Comparison of ENCODE assay signal across 26 mouse cellular contexts in genomic region chr10:87715874-87716600, GRCm38 (mm10).
A peak's percentile ranks its signal among the peaks of the same experiment; 100 is the strongest.
DNase-seq lines count a peak whose midpoint lies in the region; ATAC-seq and TF ChIP-seq lines count a peak whose summit lies in the region.
"Had no signal": no experiment of that assay in that cellular context is flagged by ENCODE, and none has a peak within 500 bp of the region (broad histone marks: within the 10 kb centered on the region; RNA-seq: fewer than 3 reads in every experiment).

No protein-coding gene starts in this region.

- no peaks in the 10 kb centered on the region for H3K27me3 ChIP-seq in lung, embryonic 15.5 days
- no peaks in the 10 kb centered on the region for H3K27me3 ChIP-seq in limb, embryonic 14.5 days (ENCODE audit: control insufficient read depth, insufficient read depth, low read length)
- H3K27me3 ChIP-seq in intestine, postnatal 0 days (replicated peaks; ENCODE audit: control insufficient read depth, insufficient read depth, low read length), result no peaks in the 10 kb centered on the region
- H3K27me3 ChIP-seq: CH12.LX; embryonic facial prominence, embryonic 12.5 days; embryonic facial prominence, embryonic 15.5 days; heart, embryonic 12.5 days; heart, embryonic 15.5 days; hindbrain, embryonic 13.5 days had no signal

- no peak for TF ChIP-seq CTCF in intestine, postnatal 0 days (IDR thresholded peaks at IDR 0.05; ENCODE audit: low read depth)

- H3K4me1 ChIP-seq in lung, embryonic 15.5 days, result 0 out of 2 replicates have a peak, but pooled peaks cover 4% of the 10 kb centered on the region
- no peaks in the 10 kb centered on the region for H3K4me1 ChIP-seq in limb, embryonic 14.5 days (ENCODE audit: control insufficient read depth, insufficient read depth, low read length)
- H3K4me1 ChIP-seq in intestine, postnatal 0 days (replicated peaks; ENCODE audit: control insufficient read depth, insufficient read depth, low read length), result no peaks in the 10 kb centered on the region
- H3K4me1 ChIP-seq: embryonic facial prominence, embryonic 12.5 days; embryonic facial prominence, embryonic 15.5 days; hindbrain, embryonic 10.5 days; hindbrain, embryonic 13.5 days had no signal

- no peak overlapping the region for H3K4me3 ChIP-seq in lung, embryonic 15.5 days
- no peak overlapping the region for H3K4me3 ChIP-seq in limb, embryonic 14.5 days (replicated peaks; ENCODE audit: low read length)
- no peak overlapping the region for H3K4me3 ChIP-seq in intestine, postnatal 0 days (ENCODE audit: low read depth, low read length)
- H3K4me3 ChIP-seq: embryonic facial prominence, embryonic 12.5 days; embryonic facial prominence, embryonic 15.5 days; heart, embryonic 12.5 days; heart, embryonic 15.5 days; hindbrain, embryonic 10.5 days; hindbrain, embryonic 13.5 days had no signal

- peak; percentile 64; the same call in 1 of the 2 replicates for ATAC-seq in lung, embryonic 15.5 days (ENCODE audit: borderline replicate concordance, extremely low read depth, low FRiP score, low TSS enrichment)
- ATAC-seq in limb, embryonic 14.5 days (ENCODE audit: low FRiP score, low read depth), result peak; percentile 62
- ATAC-seq in intestine, postnatal 0 days, result no peak
- ATAC-seq: forebrain, embryonic 14.5 days; forebrain, postnatal 0 days; hindbrain, embryonic 16.5 days had no signal

- H3K9me3 ChIP-seq in lung, embryonic 15.5 days, result no peaks in the 10 kb centered on the region
- no peaks in the 10 kb centered on the region for H3K9me3 ChIP-seq in limb, embryonic 14.5 days (ENCODE audit: control insufficient read depth, low read length)
- no peaks in the 10 kb centered on the region for H3K9me3 ChIP-seq in intestine, postnatal 0 days (ENCODE audit: control insufficient read depth)
- H3K9me3 ChIP-seq: embryonic facial prominence, embryonic 12.5 days; embryonic facial prominence, embryonic 15.5 days; heart, embryonic 12.5 days; heart, embryonic 15.5 days; hindbrain, embryonic 10.5 days; hindbrain, embryonic 13.5 days had no signal

- no peaks in the 10 kb centered on the region for H3K36me3 ChIP-seq in lung, embryonic 15.5 days
- H3K36me3 ChIP-seq in limb, embryonic 14.5 days (ENCODE audit: control insufficient read depth, insufficient read depth, low read length), result no peaks in the 10 kb centered on the region
- no peaks in the 10 kb centered on the region for H3K36me3 ChIP-seq in intestine, postnatal 0 days (ENCODE audit: control insufficient read depth, insufficient read depth)
- H3K36me3 ChIP-seq: embryonic facial prominence, embryonic 12.5 days; embryonic facial prominence, embryonic 15.5 days; heart, embryonic 12.5 days; heart, embryonic 15.5 days; hindbrain, embryonic 10.5 days; hindbrain, embryonic 13.5 days had no signal

- H3K27ac ChIP-seq in lung, embryonic 15.5 days, result no peak overlapping the region
- H3K27ac ChIP-seq in limb, embryonic 14.5 days (replicated peaks; ENCODE audit: low read depth, low read length), result no peak overlapping the region
- no peak overlapping the region for H3K27ac ChIP-seq in intestine, postnatal 0 days (ENCODE audit: low read depth, low read length)
- H3K27ac ChIP-seq: embryonic facial prominence, embryonic 12.5 days; embryonic facial prominence, embryonic 15.5 days; heart, embryonic 15.5 days; hindbrain, embryonic 10.5 days; hindbrain, embryonic 13.5 days had no signal

- peak; percentile 4 for DNase-seq in layer of hippocampus, adult 9-11 months
- no peak for DNase-seq in layer of hippocampus, adult 9-10 months (ENCODE audit: low spot score)
- DNase-seq in lung, postnatal 25 days (ENCODE audit: low spot score), result no peak
- peak; percentile 53 for DNase-seq in limb, embryonic 14.5 days (ENCODE audit: low spot score)
- DNase-seq: adrenal gland, adult 2 months; adrenal gland, postnatal 14 days; B cell, adult 2 months; cerebellum, adult 11 months; cerebellum, adult 2 months; cerebellum, adult 9-11 months; cerebellum, postnatal 25 days; forebrain, postnatal 0 days; heart, adult 18-20 months; heart, postnatal 10 days; heart, postnatal 36 days had no signal

- no peak for TF ChIP-seq POLR2A in limb, embryonic 14.5 days (IDR thresholded peaks at IDR 0.05; ENCODE audit: borderline replicate concordance, extremely low read depth, insufficient read depth, insufficient read length)

- no peak overlapping the region for H3K4me2 ChIP-seq in lung, embryonic 15.5 days
- no peak overlapping the region for H3K4me2 ChIP-seq in limb, embryonic 14.5 days (replicated peaks; ENCODE audit: low read depth, low read length, severe bottlenecking)
- no peak overlapping the region for H3K4me2 ChIP-seq in intestine, postnatal 0 days (replicated peaks; ENCODE audit: low read depth)
- H3K4me2 ChIP-seq: embryonic facial prominence, embryonic 12.5 days; embryonic facial prominence, embryonic 15.5 days; heart, embryonic 12.5 days; heart, embryonic 15.5 days; hindbrain, embryonic 13.5 days had no signal

- no peak overlapping the region for H3K9ac ChIP-seq in lung, embryonic 15.5 days
- H3K9ac ChIP-seq in limb, embryonic 14.5 days (ENCODE audit: low read depth, low read length, severe bottlenecking), result no peak overlapping the region
- no peak overlapping the region for H3K9ac ChIP-seq in intestine, postnatal 0 days (ENCODE audit: low read depth, low read length)
- H3K9ac ChIP-seq: embryonic facial prominence, embryonic 12.5 days; embryonic facial prominence, embryonic 15.5 days; forebrain, postnatal 0 days; heart, embryonic 12.5 days; heart, embryonic 15.5 days; hindbrain, embryonic 13.5 days had no signal

- WGBS in lung, embryonic 15.5 days, result 41% methylated on average over 6 of the region's 6 CpGs
- 69% methylated on average over 6 of the region's 6 CpGs for WGBS in limb, embryonic 14.5 days
- WGBS in intestine, postnatal 0 days, result 74% methylated on average over 6 of the region's 6 CpGs

Comparison
In these comparisons a context has a peak if more than half of its experiments do, and no peak if none do; other contexts are left out.
1. DNase-seq: peak in layer of hippocampus, adult 9-11 months (single experiment) and limb, embryonic 14.5 days (single experiment); none in layer of hippocampus, adult 9-10 months (single experiment) and lung, postnatal 25 days (single experiment).